Mouse (Mus musculus): ENCODE measurements around the gene Sirt4.
"Not testable (repeated sequence)": the region's sequence is repeated elsewhere in the genome, so short reads cannot be mapped to it uniquely, and the experiment has no call there.

Sirt4 gene

GRCm38 (mm10) chr5:115470766-115471531 is 13.6 kb downstream of the Sirt4 start:
- peak; percentile 44 for DNase-seq (ENCODE audit: low read depth)

GRCm38 (mm10) chr5:115469791-115470190 is 14.7 kb downstream of the Sirt4 start:
- no peak for DNase-seq (ENCODE audit: low read depth)

GRCm38 (mm10) chr5:115465642-115466420 is 18.7 kb downstream of the Sirt4 start, which contains the start of gene Pla2g1b:
Gene Pla2g1b, plus strand, starts transcription at chr5:115466262.
- no peak for DNase-seq (ENCODE audit: low read depth)

DNA sequence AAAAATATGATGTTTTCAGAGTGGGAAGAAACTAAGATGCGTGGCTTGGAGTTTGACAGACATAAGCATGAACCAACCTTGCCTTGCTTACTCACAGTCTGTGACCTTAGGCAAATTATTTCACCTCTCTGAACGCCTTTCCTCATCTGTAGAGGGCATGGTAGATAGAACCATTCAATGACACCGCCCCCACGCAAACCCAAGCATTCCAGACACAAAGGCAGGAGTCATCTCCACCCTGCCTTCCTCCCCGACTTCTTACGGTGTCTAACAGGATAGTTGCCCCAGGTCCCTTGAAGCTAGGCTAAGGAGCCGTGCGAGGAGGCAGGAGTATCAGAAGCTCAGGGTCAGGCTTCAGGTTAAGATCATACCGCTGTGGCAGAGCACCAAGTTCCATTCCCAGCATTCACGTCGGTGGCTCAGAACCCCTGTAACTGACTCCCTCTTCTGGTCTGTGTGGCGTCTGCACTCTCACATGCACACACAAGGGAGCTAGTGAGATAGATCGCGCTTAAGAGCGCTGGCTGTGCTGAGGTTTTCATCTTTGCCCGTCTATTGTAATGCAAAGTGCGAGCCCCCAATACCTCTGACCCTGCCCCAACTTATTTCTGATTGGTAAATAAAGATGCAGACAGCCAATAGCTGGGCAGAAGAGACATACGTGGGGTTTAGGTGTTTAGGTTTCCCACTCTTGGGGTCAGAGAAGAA is 20.0 kb downstream of the Sirt4 start:
- no peak for DNase-seq (ENCODE audit: low read depth)

DNA sequence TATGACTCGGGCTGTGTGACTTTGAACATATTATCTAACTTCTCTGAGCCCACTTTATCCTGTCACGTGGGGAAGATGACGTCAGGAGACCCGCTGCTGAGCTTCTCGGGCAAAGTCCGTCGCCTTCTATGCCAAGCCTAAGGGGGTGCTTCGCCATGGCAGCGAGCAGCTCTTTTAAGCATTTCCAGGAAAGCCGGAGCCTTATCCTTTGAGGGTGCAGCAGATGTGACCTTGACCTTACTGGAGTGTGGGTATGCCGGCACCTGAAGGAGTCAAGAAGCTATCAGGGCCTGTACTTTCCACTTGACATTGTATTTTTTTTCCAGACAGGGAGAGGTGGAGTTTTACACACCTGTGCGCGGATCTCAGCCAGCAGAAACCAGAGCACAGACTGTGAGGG is 25.6 kb downstream of the Sirt4 start:
- DNase-seq (ENCODE audit: low read depth): no peak

DNA sequence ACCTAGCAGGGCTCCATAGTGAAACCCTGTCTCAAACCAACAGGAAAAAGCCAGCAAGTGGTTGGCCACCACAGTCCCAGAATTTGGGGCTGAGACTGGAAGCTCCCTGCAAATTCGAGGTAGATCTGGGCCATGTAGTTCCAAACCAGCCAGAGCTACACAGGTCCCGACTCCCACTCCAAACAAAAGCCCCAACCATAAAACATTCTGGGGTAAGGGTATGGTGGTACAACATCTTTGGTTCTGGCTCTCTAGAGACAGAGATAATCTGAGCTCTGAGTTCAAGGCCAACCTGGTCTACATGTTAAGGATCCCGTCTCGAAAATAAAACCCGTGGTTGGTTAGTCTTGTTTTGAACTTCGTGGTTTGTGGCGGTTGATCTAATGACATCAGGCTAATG is 28.7 kb downstream of the Sirt4 start:
- DNase-seq (ENCODE audit: low read depth): no peak

- no peak for DNase-seq (ENCODE audit: low read depth)
Observed at GRCm38 (mm10) chr5:115454422-115455090, 30.0 kb downstream of the Sirt4 start.

GRCm38 (mm10) chr5:115450410-115451317 is 33.9 kb downstream of the Sirt4 start:
- DNase-seq (ENCODE audit: low read depth): no peak

GRCm38 (mm10) chr5:115449247-115449646 is 35.3 kb downstream of the Sirt4 start:
- DNase-seq (ENCODE audit: low read depth): no peak

DNA sequence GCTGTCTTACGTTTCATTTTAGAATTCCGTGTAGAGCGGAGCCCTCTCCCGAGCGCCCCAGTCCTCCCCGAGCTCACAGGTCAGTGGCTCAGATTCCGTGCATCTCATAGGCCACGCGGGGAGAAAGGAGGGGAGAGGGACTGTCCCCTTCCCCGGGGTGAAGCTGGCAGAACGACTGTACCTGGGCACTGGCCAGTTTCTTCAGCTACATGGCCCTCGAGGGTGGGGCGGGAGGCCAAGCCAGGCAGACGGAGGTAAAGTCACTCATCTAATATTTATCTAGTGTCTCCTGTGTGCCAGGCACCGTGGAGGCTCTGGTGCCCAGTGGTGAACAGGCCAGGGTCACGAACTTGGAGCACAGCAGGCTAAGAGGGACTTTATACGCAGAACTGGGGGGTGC is 37.4 kb downstream of the Sirt4 start:
- no peak for DNase-seq (ENCODE audit: low read depth)

- no peak for DNase-seq (ENCODE audit: low read depth)
Observed at GRCm38 (mm10) chr5:115444130-115444529, 40.4 kb downstream of the Sirt4 start.

DNA sequence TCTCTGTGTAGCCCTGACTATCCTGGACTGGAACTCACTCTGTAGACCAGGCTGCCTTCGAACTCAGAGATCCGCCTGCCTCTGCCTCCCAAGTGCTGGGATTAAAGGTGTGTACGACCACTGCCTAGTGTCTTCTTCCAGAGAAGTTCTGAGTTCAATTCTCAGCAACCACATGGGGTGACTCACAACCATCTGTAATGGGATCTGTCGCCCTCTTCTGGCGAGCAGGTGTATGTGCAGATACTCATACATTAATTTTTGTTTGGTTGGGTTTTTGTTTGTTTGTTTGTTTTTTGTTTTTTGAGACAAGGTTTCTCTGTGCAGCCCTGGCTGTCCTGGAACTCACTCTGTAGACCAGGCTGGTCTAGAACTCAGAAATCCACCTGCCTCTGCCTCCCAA is 41.9 kb downstream of the Sirt4 start:
- not testable (repeated sequence) for DNase-seq (ENCODE audit: low read depth)

DNA sequence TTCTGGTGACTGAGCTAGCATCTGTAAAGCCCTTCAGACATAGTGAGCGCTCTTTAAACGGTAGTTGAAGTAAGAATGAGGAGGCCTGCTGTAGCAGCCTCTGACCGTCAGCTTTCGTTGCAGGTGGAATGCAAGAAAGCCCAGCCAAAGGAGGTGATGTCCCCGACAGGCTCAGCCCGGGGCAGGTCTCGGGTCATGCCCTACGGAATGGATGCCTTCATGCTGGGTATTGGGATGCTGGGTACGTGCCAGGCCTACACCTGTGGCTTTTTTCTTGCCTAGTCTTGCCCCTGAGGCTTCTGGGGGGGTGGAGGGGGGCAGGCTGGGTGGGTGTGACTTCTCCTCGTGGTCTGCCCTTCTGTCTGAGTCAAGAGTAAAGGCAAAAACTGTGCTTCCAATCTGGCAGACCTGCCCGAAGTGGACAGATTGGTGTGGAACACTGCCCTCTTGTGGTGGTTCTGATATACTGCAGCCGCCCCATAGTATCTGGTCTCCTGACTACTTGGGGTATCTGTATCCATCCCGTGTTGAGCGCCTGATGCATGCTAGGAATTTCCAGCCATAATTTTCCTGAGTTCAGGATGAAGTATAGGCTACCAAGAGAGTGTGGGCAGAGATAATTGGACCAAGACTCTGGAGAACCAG is 43.2 kb downstream of the Sirt4 start:
- DNase-seq (ENCODE audit: low read depth): peak; percentile 46

DNA sequence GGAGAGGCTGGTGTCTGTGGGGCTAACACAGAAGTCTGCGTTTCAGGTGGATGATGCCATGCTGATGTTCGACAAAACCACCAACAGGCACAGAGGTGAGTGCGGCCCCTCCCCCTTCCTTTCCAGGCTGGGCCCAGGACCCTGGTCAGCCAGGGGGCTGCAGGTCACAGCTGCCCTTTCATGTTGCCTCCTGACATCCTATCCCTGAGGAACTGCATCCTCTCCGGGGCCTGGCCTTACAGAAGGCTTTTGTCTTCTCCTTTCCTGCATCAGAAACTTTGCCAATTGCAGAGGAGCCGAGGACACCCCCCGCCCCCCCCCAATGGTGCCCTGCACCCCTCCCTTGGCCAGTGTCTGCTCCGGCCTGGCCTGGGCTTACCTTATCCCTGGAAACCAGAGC is 45.9 kb downstream of the Sirt4 start:
- DNase-seq (ENCODE audit: low read depth): no peak

DNA sequence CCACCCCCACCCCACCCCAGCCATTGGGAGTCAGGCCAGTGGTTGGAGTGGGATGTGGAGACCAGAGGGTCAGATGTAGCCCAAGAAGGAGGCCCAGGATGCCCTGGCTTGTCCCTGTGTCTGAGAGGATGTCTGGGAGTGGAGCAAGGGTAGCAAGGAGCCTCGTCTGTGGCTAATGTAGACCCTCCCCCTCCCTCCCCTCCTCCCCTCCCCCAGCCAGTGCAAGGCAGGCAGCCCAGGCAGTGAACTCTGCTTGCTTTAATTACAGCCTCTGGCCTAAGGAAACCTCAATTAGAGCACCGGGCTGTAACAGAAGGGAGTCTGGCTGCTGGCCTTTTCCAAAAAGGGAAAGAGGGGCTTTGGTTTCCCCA is 46.6 kb downstream of the Sirt4 start:
- DNase-seq (ENCODE audit: low read depth): no peak

- no peak for DNase-seq (ENCODE audit: low read depth)
Observed at GRCm38 (mm10) chr5:115437242-115437944, 47.1 kb downstream of the Sirt4 start.

- DNase-seq (ENCODE audit: low read depth): no peak
Observed at GRCm38 (mm10) chr5:115436421-115437124, 48.0 kb downstream of the Sirt4 start.

GRCm38 (mm10) chr5:115435755-115436379 is 48.7 kb downstream of the Sirt4 start:
- DNase-seq (ENCODE audit: low read depth): no peak

Data from c-Kit-positive CD71-positive TER-119-negative erythroid progenitor cells, embryonic 14.5 days (primary cell).